Mouse (Mus musculus) liver (tissue): ENCODE measurements around the gene Tmem259.

ENCODE experiments used
- DNase-seq: peaks from one replicate; pipeline ENCODE4 v3.0.0-alpha.2; 2020; ENCODE audit warnings: mixed read lengths

The Tmem259 gene

GRCm38 (mm10) chr10:79933145-79933679 lies 50.9 kb downstream of the Tmem259 start:
- DNase-seq: no peak

- no peak for DNase-seq
Measured at GRCm38 (mm10) chr10:79932736-79933135, 51.4 kb downstream of the Tmem259 start.

GRCm38 (mm10) chr10:79931797-79932196 lies 52.3 kb downstream of the Tmem259 start:
- no peak for DNase-seq

- DNase-seq: no peak
Measured at GRCm38 (mm10) chr10:79930826-79931186, 53.3 kb downstream of the Tmem259 start.

- DNase-seq: no peak
Measured at GRCm38 (mm10) chr10:79929967-79930825, 53.9 kb downstream of the Tmem259 start.

GRCm38 (mm10) chr10:79928907-79929701 lies 55.0 kb downstream of the Tmem259 start:
- no peak for DNase-seq

- peak; percentile 60 for DNase-seq
Measured at GRCm38 (mm10) chr10:79928030-79928694, 56.0 kb downstream of the Tmem259 start.

- peak; percentile 54 for DNase-seq
Measured at GRCm38 (mm10) chr10:79927324-79928029, 56.7 kb downstream of the Tmem259 start.

GRCm38 (mm10) chr10:79926491-79927323 lies 57.4 kb downstream of the Tmem259 start, which contains the start of gene Arid3a:
TSS of gene Arid3a (plus strand) at chr10:79927043.
- DNase-seq: peak; percentile 89

GRCm38 (mm10) chr10:79925785-79926490 lies 58.2 kb downstream of the Tmem259 start:
- DNase-seq: no peak

- peak; percentile 92 for DNase-seq
Measured at GRCm38 (mm10) chr10:79924998-79925784, 58.9 kb downstream of the Tmem259 start.
